ENCODE assay signal across 14 mouse cellular contexts in genomic region chr6:51556562-51556961, GRCm38 (mm10).
"Had no signal": no experiment of that assay in that cellular context is flagged by ENCODE, and none has a peak within 500 bp of the region (broad histone marks: within the 10 kb centered on the region; RNA-seq: fewer than 3 reads in every experiment).

No protein-coding gene starts in this region.

- DNase-seq: lung, embryonic 14.5 days; lung, postnatal 10 days; lung, postnatal 4 days; right cerebral cortex, postnatal 14 days; thymus, adult 2 months; thymus, postnatal 25 days; thymus, postnatal 4 days had no signal

- H3K4me2 ChIP-seq: lung, embryonic 14.5 days; midbrain, embryonic 11.5 days; midbrain, embryonic 13.5 days; midbrain, embryonic 15.5 days; neural tube, embryonic 12.5 days; stomach, embryonic 15.5 days had no signal

- H3K27me3 ChIP-seq: midbrain, embryonic 13.5 days; midbrain, embryonic 15.5 days; neural tube, embryonic 12.5 days; stomach, embryonic 15.5 days had no signal

- H3K36me3 ChIP-seq: midbrain, embryonic 15.5 days; neural tube, embryonic 12.5 days; stomach, embryonic 15.5 days had no signal

- H3K9ac ChIP-seq: lung, embryonic 14.5 days; midbrain, embryonic 13.5 days; midbrain, embryonic 15.5 days; neural tube, embryonic 12.5 days; stomach, embryonic 15.5 days had no signal

- ATAC-seq: midbrain, embryonic 13.5 days; midbrain, embryonic 15.5 days had no signal

- H3K4me1 ChIP-seq: midbrain, embryonic 13.5 days; midbrain, embryonic 15.5 days; neural tube, embryonic 12.5 days; stomach, embryonic 15.5 days had no signal

- H3K27ac ChIP-seq: midbrain, embryonic 13.5 days; midbrain, embryonic 15.5 days; neural tube, embryonic 12.5 days; stomach, embryonic 15.5 days; stomach, postnatal 0 days had no signal

- H3K4me3 ChIP-seq: megakaryocyte, embryonic 14.5 days; midbrain, embryonic 13.5 days; midbrain, embryonic 15.5 days; neural tube, embryonic 12.5 days; stomach, embryonic 15.5 days had no signal

- H3K9me3 ChIP-seq: midbrain, embryonic 13.5 days; midbrain, embryonic 15.5 days; neural tube, embryonic 12.5 days; stomach, embryonic 15.5 days had no signal
